Comparison of ENCODE assay signal across 8 mouse cellular contexts in the genomic region with DNA sequence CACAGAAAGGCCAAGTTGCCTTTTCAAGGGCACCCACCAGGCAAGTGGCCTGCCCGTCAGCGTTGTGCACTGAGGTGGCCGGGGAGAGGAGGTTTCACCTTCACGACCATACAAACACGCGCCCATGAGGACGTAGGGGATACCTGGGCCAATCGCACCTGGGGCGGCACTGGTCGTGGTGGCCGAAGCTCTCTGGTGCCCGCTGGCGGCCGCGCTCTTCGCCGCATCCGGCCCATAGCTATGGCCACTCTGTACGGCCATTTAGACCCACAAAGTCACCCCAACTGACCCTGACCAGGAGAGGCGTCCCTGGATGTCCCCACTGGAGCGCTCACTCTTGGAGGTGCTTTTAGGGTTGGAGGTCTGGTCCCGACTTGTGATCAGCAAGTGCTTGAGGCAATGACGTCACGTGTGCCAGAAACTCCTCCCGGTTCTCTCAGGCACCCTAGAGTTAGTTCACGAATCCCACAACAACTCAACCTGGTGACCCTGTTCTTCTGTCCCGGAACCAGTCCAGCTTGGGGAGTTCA. TPM values are rescaled to one million over a fixed set of nuclear protein-coding genes. Genes with fewer than 3 reads are reported as not detected.
DNase-seq lines count a peak whose midpoint lies in the region; ATAC-seq and TF ChIP-seq lines count a peak whose summit lies in the region.

No protein-coding gene starts in this region.

- WGBS in forebrain, embryonic 16.5 days, result 2% methylated on average over 27 of the region's 27 CpGs
- WGBS in liver, embryonic 15.5 days (ENCODE audit: insufficient replicate concordance), result under 1% methylated on average over 27 of the region's 27 CpGs
- under 1% methylated on average over 27 of the region's 27 CpGs for WGBS in stomach, embryonic 16.5 days

- H3K9me3 ChIP-seq in ES-Bruce4 (replicated peaks; ENCODE audit: control insufficient read depth, insufficient read depth, low read length, poor library complexity, severe bottlenecking), result no peaks in the 10 kb centered on the region
- peaks cover 3% of the 10 kb centered on the region; the same call in 1 of the 2 replicates for H3K9me3 ChIP-seq in forebrain, embryonic 16.5 days (ENCODE audit: control insufficient read depth, low read length)
- H3K9me3 ChIP-seq in liver, embryonic 15.5 days (replicated peaks), result no peaks in the 10 kb centered on the region
- H3K9me3 ChIP-seq in stomach, embryonic 16.5 days (replicated peaks; ENCODE audit: control insufficient read depth, low read length), result no peaks in the 10 kb centered on the region

- H3K9ac ChIP-seq in ES-Bruce4 (ENCODE audit: low read depth, poor library complexity, severe bottlenecking), result peak overlapping the region; percentile 21
- peak overlapping the region; percentile 40 for H3K9ac ChIP-seq in forebrain, embryonic 16.5 days (replicated peaks; ENCODE audit: low read depth, low read length)
- H3K9ac ChIP-seq in liver, embryonic 15.5 days, result peak overlapping the region; percentile 48
- H3K9ac ChIP-seq in stomach, embryonic 16.5 days (ENCODE audit: low read length), result peak overlapping the region; percentile 71

- ATAC-seq in forebrain, embryonic 16.5 days, result peak; percentile 45
- peak; percentile 61 for ATAC-seq in liver, embryonic 15.5 days (ENCODE audit: insufficient read depth)
- ATAC-seq in stomach, embryonic 16.5 days (ENCODE audit: insufficient read depth, low FRiP score), result peak; percentile 80

- DNase-seq in cerebellum, adult 18-20 months, result peak; percentile 66 to 80
- peak; percentile 43 for DNase-seq in heart, postnatal 25 days (ENCODE audit: low spot score)
- DNase-seq in kidney, postnatal 4 days, result peak; percentile 81 to 88
- DNase-seq in natural killer cell, adult 2 months (ENCODE audit: low spot score in 2 of 2), result peak; percentile 51 to 60

- TF ChIP-seq POLR2A in ES-Bruce4 (IDR thresholded peaks at IDR 0.05; ENCODE audit: insufficient read depth, low read length), result no peak

- peak; percentile 74 for TF ChIP-seq CTCF in ES-Bruce4 (IDR thresholded peaks at IDR 0.05; ENCODE audit: low read depth, low read length)

- no peaks in the 10 kb centered on the region for H3K27me3 ChIP-seq in ES-Bruce4 (ENCODE audit: control insufficient read depth, insufficient read depth, low read length, poor library complexity, severe bottlenecking)
- no peaks in the 10 kb centered on the region for H3K27me3 ChIP-seq in forebrain, embryonic 16.5 days (replicated peaks; ENCODE audit: control insufficient read depth, insufficient read depth, low read length)
- H3K27me3 ChIP-seq in liver, embryonic 15.5 days, result no peaks in the 10 kb centered on the region
- no peaks in the 10 kb centered on the region for H3K27me3 ChIP-seq in stomach, embryonic 16.5 days (ENCODE audit: control insufficient read depth, insufficient read depth, low read length)

- H3K4me3 ChIP-seq in ES-Bruce4 (ENCODE audit: low read depth, low read length), result peak overlapping the region; percentile 60
- H3K4me3 ChIP-seq in forebrain, embryonic 16.5 days (replicated peaks; ENCODE audit: low read length), result peak overlapping the region; percentile 41
- H3K4me3 ChIP-seq in liver, embryonic 15.5 days (replicated peaks), result peak overlapping the region; percentile 54
- H3K4me3 ChIP-seq in stomach, embryonic 16.5 days (replicated peaks; ENCODE audit: low read length), result peak overlapping the region; percentile 50

- intact Hi-C loops in heart, postnatal 25 days (cut with DNase I), result loop anchor here (5.0 kb wide), 1 partner anchor 97 kb away; no protein-coding TSS in a partner anchor

- H3K4me2 ChIP-seq in forebrain, embryonic 16.5 days (ENCODE audit: low read length), result peak overlapping the region; percentile 75
- peak overlapping the region; percentile 87 for H3K4me2 ChIP-seq in liver, embryonic 15.5 days
- H3K4me2 ChIP-seq in stomach, embryonic 16.5 days (ENCODE audit: low read depth, low read length), result peak overlapping the region; percentile 84

- H3K27ac ChIP-seq in ES-Bruce4 (ENCODE audit: insufficient read depth, low read length), result peak overlapping the region; percentile 26
- no peak overlapping the region for H3K27ac ChIP-seq in forebrain, embryonic 16.5 days (ENCODE audit: low read length)
- H3K27ac ChIP-seq in liver, embryonic 15.5 days (replicated peaks), result 0 out of 2 replicates have a peak overlapping the region, but pooled peaks have one; percentile 41
- peak overlapping the region; percentile 9; the same call in 1 of the 2 replicates for H3K27ac ChIP-seq in stomach, embryonic 16.5 days (ENCODE audit: low read length)

- H3K36me3 ChIP-seq in ES-Bruce4 (ENCODE audit: control insufficient read depth, insufficient read depth, low read length, poor library complexity, severe bottlenecking), result peaks cover 18% of the 10 kb centered on the region
- peaks cover 9% of the 10 kb centered on the region; the same call in 1 of the 2 replicates for H3K36me3 ChIP-seq in forebrain, embryonic 16.5 days (ENCODE audit: control insufficient read depth, insufficient read depth)
- peaks cover 28% of the 10 kb centered on the region for H3K36me3 ChIP-seq in liver, embryonic 15.5 days (replicated peaks)
- H3K36me3 ChIP-seq in stomach, embryonic 16.5 days (ENCODE audit: control insufficient read depth, insufficient read depth, low read length), result peaks cover 16% of the 10 kb centered on the region

- H3K4me1 ChIP-seq in ES-Bruce4 (ENCODE audit: control insufficient read depth, insufficient read depth, low read length), result peaks cover 2% of the 10 kb centered on the region
- peaks cover 8% of the 10 kb centered on the region for H3K4me1 ChIP-seq in forebrain, embryonic 16.5 days (replicated peaks; ENCODE audit: control insufficient read depth, insufficient read depth, low read length)
- peaks cover 11% of the 10 kb centered on the region for H3K4me1 ChIP-seq in liver, embryonic 15.5 days (replicated peaks)
- peaks cover 9% of the 10 kb centered on the region for H3K4me1 ChIP-seq in stomach, embryonic 16.5 days (ENCODE audit: control insufficient read depth, insufficient read depth, low read length)

- TF ChIP-seq EP300 in ES-Bruce4 (IDR thresholded peaks at IDR 0.05; ENCODE audit: insufficient read depth, low read depth, low read length), result no peak

RNA-seq across cellular contexts. Expression of gene 1810055G02Rik, which starts 11.3 kb away (rescaled TPM):
- 30.7 and 31.8 TPM in 2 replicates for polyA plus RNA-seq in ES-Bruce4 (2011; ENCODE audit: insufficient read depth, insufficient read length, low read depth, missing spikeins)
- polyA plus RNA-seq in forebrain, embryonic 16.5 days (2015; fragmentation: Nextera tagmentation; extraction: Ambion mirVana), result 37.2 and 38.7 TPM in 2 replicates
- 1 to 10 TPM; 7.9 to 8.3 TPM for total RNA-seq in heart, postnatal 25 days (2021)
- polyA plus RNA-seq in liver, embryonic 15.5 days (2015; fragmentation: Nextera tagmentation; extraction: Ambion mirVana), result 16.0 and 16.6 TPM in 2 replicates
- 37.1 and 39.9 TPM in 2 replicates for polyA plus RNA-seq in stomach, embryonic 16.5 days (2015; fragmentation: Nextera tagmentation; extraction: Ambion mirVana)

RNA-seq across cellular contexts. Expression of gene Lrp5, which starts 33.1 kb away (rescaled TPM):
- 38.6 and 40.2 TPM in 2 replicates for polyA plus RNA-seq in ES-Bruce4 (2011; ENCODE audit: insufficient read depth, insufficient read length, low read depth, missing spikeins)
- polyA plus RNA-seq in forebrain, embryonic 16.5 days (2015; fragmentation: Nextera tagmentation; extraction: Ambion mirVana), result 1.8 and 2.3 TPM in 2 replicates
- 10 to 100 TPM; 49.8 to 52.1 TPM for total RNA-seq in heart, postnatal 25 days (2021)
- 2.1 and 2.6 TPM in 2 replicates for polyA plus RNA-seq in liver, embryonic 15.5 days (2015; fragmentation: Nextera tagmentation; extraction: Ambion mirVana)
- polyA plus RNA-seq in stomach, embryonic 16.5 days (2015; fragmentation: Nextera tagmentation; extraction: Ambion mirVana), result 5.0 and 5.5 TPM in 2 replicates

RNA-seq across cellular contexts. Expression of gene Kmt5b, which starts 47.8 kb away (rescaled TPM):
- polyA plus RNA-seq in ES-Bruce4 (2011; ENCODE audit: insufficient read depth, insufficient read length, low read depth, missing spikeins), result 34.6 and 39.4 TPM in 2 replicates
- 56.7 and 58.5 TPM in 2 replicates for polyA plus RNA-seq in forebrain, embryonic 16.5 days (2015; fragmentation: Nextera tagmentation; extraction: Ambion mirVana)
- 10 to 100 TPM; 30.4 to 35.6 TPM for total RNA-seq in heart, postnatal 25 days (2021)
- polyA plus RNA-seq in liver, embryonic 15.5 days (2015; fragmentation: Nextera tagmentation; extraction: Ambion mirVana), result 6.1 and 6.6 TPM in 2 replicates
- 22.2 and 22.6 TPM in 2 replicates for polyA plus RNA-seq in stomach, embryonic 16.5 days (2015; fragmentation: Nextera tagmentation; extraction: Ambion mirVana)

Comparison
In these comparisons a context has a peak if more than half of its experiments do, and no peak if none do; other contexts are left out.
1. H3K9ac ChIP-seq: peak in every context shown above with its lines; median percentile 71 in stomach, embryonic 16.5 days; 48 in liver, embryonic 15.5 days; 40 in forebrain, embryonic 16.5 days; 21 in ES-Bruce4.